Mouse (Mus musculus) intestine, embryonic 14.5 days (tissue): ENCODE measurements at regions not wholly inside any gene's neighbourhood (a gene's known extent, or its start where the extent isn't known, plus 50 kb on each side); places are given as distances from the start of the nearest gene placed in this dataset.

Source experiments
- ATAC-seq: fragments of 200-750 bp; cut with Nextera tagmentation; replicated peaks from 2 replicates; pipeline ENCODE4 v1.8.0; 2017; ENCODE audit warnings: low read depth, moderate number of reproducible peaks, moderate TSS enrichment, moderate library complexity; ENCODE audit not compliant: low FRiP score, low TSS enrichment
- DNase-seq: peaks from one replicate; pipeline ENCODE4 v3.0.0-alpha.2; 2018; ENCODE audit warnings: low spot score
- H3K27ac ChIP-seq: fragments of 300-500 bp; sonication (generic); 2 replicates; pipeline ENCODE4 v1.5.1; 2014; ENCODE audit warnings: low read depth, mild to moderate bottlenecking, control low read depth
- H3K27me3 ChIP-seq: fragments of 300-500 bp; sonication (generic); replicated peaks from 2 replicates; pipeline ENCODE4 v1.6.1; 2014; ENCODE audit warnings: low read length, control low read depth; ENCODE audit not compliant: control insufficient read depth, insufficient read depth
- H3K36me3 ChIP-seq: fragments of 300-500 bp; sonication (generic); 2 replicates; pipeline ENCODE4 v1.6.1; 2014; ENCODE audit warnings: low read length, control low read depth; ENCODE audit not compliant: control insufficient read depth, insufficient read depth
- H3K4me1 ChIP-seq: fragments of 300-500 bp; sonication (generic); replicated peaks from 2 replicates; pipeline ENCODE4 v1.6.1; 2014; ENCODE audit warnings: low read length, control low read depth, mixed read lengths; ENCODE audit not compliant: control insufficient read depth, insufficient read depth
- H3K4me2 ChIP-seq: fragments of 300-500 bp; sonication (generic); 2 replicates; pipeline ENCODE4 v1.6.1; 2014; ENCODE audit warnings: low read length
- H3K4me3 ChIP-seq: fragments of 300-500 bp; sonication (generic); 2 replicates; pipeline ENCODE4 v1.5.1; 2014; ENCODE audit warnings: low read depth, low read length, control low read depth, mixed read lengths
- H3K9ac ChIP-seq: fragments of 300-500 bp; sonication (generic); 2 replicates; pipeline ENCODE4 v1.6.1; 2014; ENCODE audit warnings: mild to moderate bottlenecking, low read length
- H3K9me3 ChIP-seq: fragments of 300-500 bp; sonication (generic); 2 replicates; pipeline ENCODE4 v1.6.1; 2016; ENCODE audit warnings: low read length, control low read depth; ENCODE audit not compliant: control insufficient read depth
- WGBS: fragments of 180-500 bp; shearing (Covaris S2); extraction: QIAGEN DNeasy Blood & Tissue Kit; methylation state at CpG from one replicate; pipeline ENCODE4 v1.1.7; 2014; 5-methylcytosine and 5-hydroxymethylcytosine counted together

- ATAC-seq (no peak), DNase-seq (no peak)
- Histone ChIP-seq H3K4me2 (no peak overlapping the region), H3K27ac (no peak overlapping the region), H3K4me3 (no peak overlapping the region), H3K36me3 (no peaks in the 10 kb centered on the region), H3K9me3 (no peaks in the 10 kb centered on the region), H3K27me3 (no peaks in the 10 kb centered on the region), H3K4me1 (no peaks in the 10 kb centered on the region), H3K9ac (no peak overlapping the region)
- WGBS, result 20% methylated on average over 5 of the region's 5 CpGs
Observed at GRCm38 (mm10) chr10:110534387-110534786, 78.4 kb upstream of the Nav3 start.

GRCm38 (mm10) chr10:110542712-110543111 lies 86.7 kb upstream of the Nav3 start:
- no peak overlapping the region for H3K27ac ChIP-seq
- no peaks in the 10 kb centered on the region for H3K9me3 ChIP-seq
- ATAC-seq (no peak), DNase-seq (no peak)
- no peaks in the 10 kb centered on the region for H3K36me3 ChIP-seq
- 75% methylated on average over 6 of the region's 6 CpGs for WGBS
- no peaks in the 10 kb centered on the region for H3K27me3 ChIP-seq
- no peaks in the 10 kb centered on the region for H3K4me1 ChIP-seq
- no peak overlapping the region for H3K4me2 ChIP-seq
- H3K4me3 ChIP-seq, result no peak overlapping the region
- H3K9ac ChIP-seq, result no peak overlapping the region

- Histone ChIP-seq H3K36me3 (no peaks in the 10 kb centered on the region), H3K9ac (no peak overlapping the region), H3K27me3 (no peaks in the 10 kb centered on the region), H3K27ac (no peak overlapping the region), H3K4me3 (no peak overlapping the region), H3K4me2 (no peak overlapping the region), H3K4me1 (no peaks in the 10 kb centered on the region), H3K9me3 (no peaks in the 10 kb centered on the region)
- 90% methylated on average over 2 of the region's 2 CpGs for WGBS
- ATAC-seq (no peak), DNase-seq (no peak)
Observed at GRCm38 (mm10) chr10:110548391-110548790, 92.4 kb upstream of the Nav3 start.

GRCm38 (mm10) chr10:110553954-110554353 lies 98.0 kb upstream of the Nav3 start:
- Histone ChIP-seq H3K9ac (no peak overlapping the region), H3K4me3 (no peak overlapping the region), H3K4me2 (no peak overlapping the region), H3K36me3 (no peaks in the 10 kb centered on the region), H3K4me1 (no peaks in the 10 kb centered on the region), H3K9me3 (no peaks in the 10 kb centered on the region), H3K27me3 (no peaks in the 10 kb centered on the region), H3K27ac (no peak overlapping the region)
- DNase-seq (no peak), ATAC-seq (no peak)
- 48% methylated on average over 6 of the region's 6 CpGs for WGBS

- DNase-seq, result no peak
- Histone ChIP-seq H3K36me3 (no peaks in the 10 kb centered on the region), H3K9me3 (no peaks in the 10 kb centered on the region), H3K4me2 (no peak overlapping the region), H3K4me1 (no peaks in the 10 kb centered on the region), H3K27ac (no peak overlapping the region), H3K27me3 (no peaks in the 10 kb centered on the region), H3K9ac (no peak overlapping the region), H3K4me3 (no peak overlapping the region)
- WGBS, result 84% methylated on average over 1 of the region's 1 CpGs
- ATAC-seq, result no peak
Observed at GRCm38 (mm10) chr10:110556326-110556883, 100.4 kb upstream of the Nav3 start.

GRCm38 (mm10) chr10:110563057-110563456 lies 107.1 kb upstream of the Nav3 start:
- H3K4me2 ChIP-seq, result no peak overlapping the region
- no peaks in the 10 kb centered on the region for H3K9me3 ChIP-seq
- H3K9ac ChIP-seq, result no peak overlapping the region
- H3K4me3 ChIP-seq, result no peak overlapping the region
- no peaks in the 10 kb centered on the region for H3K27me3 ChIP-seq
- ATAC-seq (no peak), DNase-seq (no peak)
- no peaks in the 10 kb centered on the region for H3K4me1 ChIP-seq
- WGBS, result 87% methylated on average over 5 of the region's 5 CpGs
- H3K36me3 ChIP-seq, result no peaks in the 10 kb centered on the region
- no peak overlapping the region for H3K27ac ChIP-seq

GRCm38 (mm10) chr10:110563571-110563970 lies 107.6 kb upstream of the Nav3 start:
- no peaks in the 10 kb centered on the region for H3K4me1 ChIP-seq
- no peak overlapping the region for H3K27ac ChIP-seq
- no peaks in the 10 kb centered on the region for H3K27me3 ChIP-seq
- H3K9ac ChIP-seq, result no peak overlapping the region
- no peak overlapping the region for H3K4me2 ChIP-seq
- no peaks in the 10 kb centered on the region for H3K9me3 ChIP-seq
- no peak for DNase-seq
- no peaks in the 10 kb centered on the region for H3K36me3 ChIP-seq
- no peak for ATAC-seq
- WGBS, result 76% methylated on average over 1 of the region's 1 CpGs
- H3K4me3 ChIP-seq, result no peak overlapping the region

- ATAC-seq (no peak), DNase-seq (no peak)
- no peaks in the 10 kb centered on the region for H3K27me3 ChIP-seq
- no peak overlapping the region for H3K4me3 ChIP-seq
- H3K36me3 ChIP-seq, result no peaks in the 10 kb centered on the region
- H3K4me2 ChIP-seq, result no peak overlapping the region
- no peaks in the 10 kb centered on the region for H3K4me1 ChIP-seq
- no peak overlapping the region for H3K27ac ChIP-seq
- 86% methylated on average over 12 of the region's 12 CpGs for WGBS
- no peak overlapping the region for H3K9ac ChIP-seq
- no peaks in the 10 kb centered on the region for H3K9me3 ChIP-seq
Observed at GRCm38 (mm10) chr10:110566260-110567050, 110.5 kb upstream of the Nav3 start.

- WGBS, result 88% methylated on average over 5 of the region's 5 CpGs
- Histone ChIP-seq H3K27ac (no peak overlapping the region), H3K4me2 (no peak overlapping the region), H3K4me3 (no peak overlapping the region), H3K9me3 (no peaks in the 10 kb centered on the region), H3K36me3 (no peaks in the 10 kb centered on the region), H3K4me1 (no peaks in the 10 kb centered on the region), H3K9ac (no peak overlapping the region), H3K27me3 (no peaks in the 10 kb centered on the region)
- no peak for DNase-seq
- no peak for ATAC-seq
Observed at GRCm38 (mm10) chr10:110570465-110570864, 114.5 kb upstream of the Nav3 start.
